Mouse (Mus musculus) midbrain, embryonic 16.5 days (tissue): ENCODE measurements at regions not wholly inside any gene's neighbourhood (a gene's known extent, or its start where the extent isn't known, plus 50 kb on each side); places are given as distances from the start of the nearest gene placed in this dataset.

Source experiments
- ATAC-seq: fragments of 200-750 bp; cut with Nextera tagmentation; 2 replicates; pipeline ENCODE4 v1.8.0; 2017; ENCODE audit warnings: moderate TSS enrichment
- H3K27ac ChIP-seq: fragments of 300-500 bp; sonication (generic); 2 replicates; pipeline ENCODE4 v1.5.1; 2014; ENCODE audit warnings: mild to moderate bottlenecking, low read length, mixed read lengths
- H3K27me3 ChIP-seq: fragments of 300-500 bp; sonication (generic); 2 replicates; pipeline ENCODE4 v1.6.1; 2014; ENCODE audit warnings: low read depth, low read length, mixed read lengths; ENCODE audit not compliant: control insufficient read depth, insufficient read depth
- H3K36me3 ChIP-seq: fragments of 300-500 bp; sonication (generic); 2 replicates; pipeline ENCODE4 v1.6.1; 2014; ENCODE audit warnings: mild to moderate bottlenecking, low read length, moderate library complexity, mixed read lengths; ENCODE audit not compliant: control insufficient read depth, insufficient read depth
- H3K4me1 ChIP-seq: fragments of 300-500 bp; sonication (generic); 2 replicates; pipeline ENCODE4 v1.6.1; 2014; ENCODE audit warnings: mild to moderate bottlenecking, low read length, mixed read lengths; ENCODE audit not compliant: control insufficient read depth, insufficient read depth
- H3K4me2 ChIP-seq: fragments of 300-500 bp; sonication (generic); 2 replicates; pipeline ENCODE4 v1.6.1; 2014; ENCODE audit warnings: mild to moderate bottlenecking, low read length, mixed read lengths
- H3K4me3 ChIP-seq: fragments of 300-500 bp; sonication (generic); 2 replicates; pipeline ENCODE4 v1.5.1; 2014; ENCODE audit warnings: low read depth, mild to moderate bottlenecking, low read length, moderate library complexity, mixed read lengths
- H3K9ac ChIP-seq: fragments of 300-500 bp; sonication (generic); 2 replicates; pipeline ENCODE4 v1.6.1; 2014; ENCODE audit warnings: low read depth, low read length, mixed read lengths
- H3K9me3 ChIP-seq: fragments of 300-500 bp; sonication (generic); replicated peaks from 2 replicates; pipeline ENCODE4 v1.6.1; 2014; ENCODE audit warnings: mild to moderate bottlenecking, low read length, mixed read lengths; ENCODE audit not compliant: control insufficient read depth, poor library complexity, severe bottlenecking
- WGBS: fragments of 180-500 bp; shearing (Covaris S2); extraction: QIAGEN DNeasy Blood & Tissue Kit; methylation state at CpG from one replicate; pipeline ENCODE4 v1.1.7; 2014; 5-methylcytosine and 5-hydroxymethylcytosine counted together

- WGBS = 68% methylated on average over 6 of the region's 6 CpGs
- Histone ChIP-seq H3K27ac (no peak overlapping the region), H3K4me2 (no peak overlapping the region), H3K9ac (no peak overlapping the region), H3K4me3 (no peak overlapping the region), H3K27me3 (no peaks in the 10 kb centered on the region), H3K4me1 (no peaks in the 10 kb centered on the region), H3K36me3 (no peaks in the 10 kb centered on the region), H3K9me3 (no peaks in the 10 kb centered on the region)
- no peak for ATAC-seq
Measured at GRCm38 (mm10) chr14:86431215-86431816, 709.7 kb downstream of the Diaph3 start.

DNA sequence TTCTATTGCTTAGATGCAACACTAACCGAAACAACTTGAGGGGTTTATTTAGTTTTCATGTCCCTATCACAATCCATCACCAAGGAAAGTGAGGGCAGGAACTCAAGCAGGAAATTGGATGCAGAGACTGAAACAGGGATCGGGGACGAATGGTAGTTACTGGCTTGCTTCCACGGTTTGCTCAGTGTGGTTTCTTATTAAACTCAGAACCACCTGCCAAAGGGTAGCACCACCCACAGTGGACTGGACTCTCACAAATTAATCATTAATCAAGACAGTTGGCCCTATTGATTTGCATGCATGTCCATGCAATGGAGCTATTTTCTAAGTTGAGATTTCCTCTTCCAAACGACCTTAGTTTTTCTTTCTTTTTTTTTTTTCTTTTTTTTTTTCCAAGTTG, 719.2 kb downstream of the Diaph3 start:
- H3K9me3 ChIP-seq = no peaks in the 10 kb centered on the region
- H3K9ac ChIP-seq = no peak overlapping the region
- H3K4me1 ChIP-seq = no peaks in the 10 kb centered on the region
- no peak overlapping the region for H3K27ac ChIP-seq
- H3K4me3 ChIP-seq = no peak overlapping the region
- 83% methylated on average over 5 of the region's 5 CpGs for WGBS
- H3K4me2 ChIP-seq = no peak overlapping the region
- H3K27me3 ChIP-seq = no peaks in the 10 kb centered on the region
- ATAC-seq = no peak
- H3K36me3 ChIP-seq = no peaks in the 10 kb centered on the region

DNA sequence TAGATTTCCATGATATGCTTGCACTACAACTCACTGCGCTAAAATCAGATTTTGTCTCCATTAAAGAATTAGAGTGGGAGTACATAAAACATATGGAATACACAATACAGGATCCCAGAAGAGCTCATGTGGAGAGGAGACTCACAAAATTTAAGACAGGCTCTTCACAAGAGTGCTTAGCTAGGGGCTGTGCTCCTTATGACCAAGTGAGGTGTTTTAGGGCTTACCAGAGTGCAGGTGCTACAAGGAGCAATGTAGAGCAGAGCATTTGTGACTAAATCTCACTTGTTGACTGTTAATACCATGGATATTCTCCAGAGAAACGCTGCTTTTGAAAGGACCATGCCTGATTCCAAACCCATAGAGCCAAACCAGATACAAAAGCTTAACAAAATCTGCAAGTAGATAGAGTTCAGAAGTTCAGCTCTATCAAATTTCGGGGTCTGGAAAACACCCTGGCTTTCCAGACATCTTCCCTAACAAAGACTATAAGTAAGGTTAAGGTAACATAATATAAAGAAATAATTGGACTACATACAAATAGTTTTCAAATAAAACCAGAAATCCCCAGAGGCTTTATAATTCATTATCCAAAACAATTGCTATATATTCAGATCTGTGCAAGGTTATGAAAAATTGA, 721.0 kb downstream of the Diaph3 start:
- Histone ChIP-seq H3K27ac (no peak overlapping the region), H3K9ac (no peak overlapping the region), H3K4me1 (no peaks in the 10 kb centered on the region), H3K4me3 (no peak overlapping the region), H3K4me2 (no peak overlapping the region), H3K36me3 (no peaks in the 10 kb centered on the region), H3K9me3 (no peaks in the 10 kb centered on the region), H3K27me3 (no peaks in the 10 kb centered on the region)
- ATAC-seq = no peak
- WGBS = 90% methylated on average over 3 of the region's 3 CpGs

DNA sequence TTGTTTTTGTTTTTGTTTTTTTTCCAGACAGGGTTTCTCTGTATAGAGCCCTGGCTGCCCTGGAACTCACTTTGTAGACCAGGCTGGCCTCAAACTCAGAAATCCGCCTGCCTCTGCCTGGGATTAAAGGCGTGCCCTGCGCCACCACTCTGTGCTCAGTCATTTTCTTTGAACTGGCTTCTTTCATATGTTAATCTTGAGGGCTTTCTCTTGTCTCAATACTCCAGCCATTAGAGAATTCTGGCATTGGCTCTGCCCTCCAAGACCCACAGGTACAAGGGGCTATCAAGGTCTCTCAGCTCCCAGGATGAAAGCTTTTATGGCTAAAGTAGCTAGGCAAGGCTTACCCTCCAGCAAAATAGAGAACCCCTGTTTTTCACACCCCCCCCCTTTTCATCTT, 744.2 kb downstream of the Diaph3 start:
- Histone ChIP-seq H3K4me3 (no peak overlapping the region), H3K27ac (no peak overlapping the region), H3K4me2 (no peak overlapping the region), H3K9me3 (no peaks in the 10 kb centered on the region), H3K4me1 (peaks cover 17% of the 10 kb centered on the region), H3K27me3 (no peaks in the 10 kb centered on the region), H3K9ac (no peak overlapping the region), H3K36me3 (no peaks in the 10 kb centered on the region)
- 38% methylated on average over 3 of the region's 3 CpGs for WGBS
- ATAC-seq = no peak

- peak overlapping the region; percentile 45 for H3K9ac ChIP-seq
Measured at GRCm38 (mm10) chr14:86395951-86396361, 745.1 kb downstream of the Diaph3 start.

DNA sequence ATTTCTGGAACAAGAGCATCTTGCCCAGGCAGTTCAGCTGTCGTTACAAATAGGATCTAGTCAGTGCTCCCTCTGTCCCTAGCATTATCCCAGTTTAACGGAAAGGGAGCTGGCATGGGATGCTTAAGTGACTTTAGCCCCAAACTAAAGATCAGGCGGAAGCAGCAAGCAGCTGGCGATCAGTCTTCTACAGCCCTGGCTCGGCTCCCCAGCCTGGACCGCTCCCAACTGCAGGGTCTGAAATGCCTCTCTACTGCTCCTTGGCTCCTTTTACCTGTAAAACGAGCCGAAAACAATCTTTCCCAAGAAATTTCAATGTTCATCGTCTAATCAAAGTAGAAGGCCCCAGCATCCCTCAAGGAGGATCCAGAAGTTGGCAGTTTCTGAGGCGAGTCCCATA, 745.5 kb downstream of the Diaph3 start:
- no peaks in the 10 kb centered on the region for H3K36me3 ChIP-seq
- H3K4me1 ChIP-seq = peaks cover 17% of the 10 kb centered on the region
- peak overlapping the region; percentile 20 for H3K4me3 ChIP-seq
- H3K27me3 ChIP-seq = no peaks in the 10 kb centered on the region
- H3K9ac ChIP-seq = peak overlapping the region; percentile 34; the same call in 1 of the 2 replicates
- no peaks in the 10 kb centered on the region for H3K9me3 ChIP-seq
- 9% methylated on average over 10 of the region's 10 CpGs for WGBS
- peak; percentile 80 for ATAC-seq
- H3K27ac ChIP-seq = peak overlapping the region; percentile 63
- peak overlapping the region; percentile 52 for H3K4me2 ChIP-seq

More at GRCm38 (mm10) chr14:86395951-86396361, 745.1 kb downstream of the Diaph3 start:
- no peaks in the 10 kb centered on the region for H3K36me3 ChIP-seq
- peak overlapping the region; percentile 63 for H3K27ac ChIP-seq
- peak; percentile 86 for ATAC-seq
- peak overlapping the region; percentile 20 for H3K4me3 ChIP-seq
- peaks cover 17% of the 10 kb centered on the region for H3K4me1 ChIP-seq
- H3K9me3 ChIP-seq = no peaks in the 10 kb centered on the region
- WGBS = 5% methylated on average over 9 of the region's 9 CpGs
- no peaks in the 10 kb centered on the region for H3K27me3 ChIP-seq
- peak overlapping the region; percentile 52 for H3K4me2 ChIP-seq

DNA sequence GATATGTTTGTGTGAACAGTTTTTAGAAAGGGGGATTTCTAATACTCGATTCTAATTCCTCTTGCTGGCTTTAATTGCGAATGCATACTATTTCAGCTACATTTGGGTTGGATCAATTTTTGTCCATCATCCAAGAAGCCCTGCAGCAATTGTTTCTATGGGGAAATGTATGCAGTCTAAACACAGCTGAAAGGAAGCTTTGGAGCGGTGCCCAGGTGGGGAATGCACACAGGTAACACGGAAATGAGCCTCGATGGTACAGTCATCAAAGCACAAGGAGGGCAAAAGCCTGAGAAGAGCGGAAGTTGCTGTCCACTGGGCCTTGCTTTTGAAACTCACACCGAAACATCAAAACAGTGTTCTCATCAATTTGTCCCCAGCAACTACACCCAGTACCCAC, 746.0 kb downstream of the Diaph3 start:
- H3K9ac ChIP-seq = no peak overlapping the region
- WGBS = 60% methylated on average over 7 of the region's 7 CpGs
- H3K9me3 ChIP-seq = no peaks in the 10 kb centered on the region
- H3K36me3 ChIP-seq = no peaks in the 10 kb centered on the region
- ATAC-seq = no peak
- 0 out of 2 replicates have a peak overlapping the region, but pooled peaks have one; percentile 63 for H3K27ac ChIP-seq
- H3K27me3 ChIP-seq = no peaks in the 10 kb centered on the region
- no peak overlapping the region for H3K4me3 ChIP-seq
- H3K4me1 ChIP-seq = peaks cover 17% of the 10 kb centered on the region
- no peak overlapping the region for H3K4me2 ChIP-seq

- WGBS = 82% methylated on average over 6 of the region's 6 CpGs
- no peak overlapping the region for H3K4me2 ChIP-seq
- H3K27ac ChIP-seq = no peak overlapping the region
- H3K9me3 ChIP-seq = no peaks in the 10 kb centered on the region
- no peak overlapping the region for H3K9ac ChIP-seq
- no peaks in the 10 kb centered on the region for H3K27me3 ChIP-seq
- ATAC-seq = no peak
- no peaks in the 10 kb centered on the region for H3K36me3 ChIP-seq
- H3K4me1 ChIP-seq = no peaks in the 10 kb centered on the region
- no peak overlapping the region for H3K4me3 ChIP-seq
Measured at GRCm38 (mm10) chr14:86385136-86385535, 755.9 kb downstream of the Diaph3 start.

DNA sequence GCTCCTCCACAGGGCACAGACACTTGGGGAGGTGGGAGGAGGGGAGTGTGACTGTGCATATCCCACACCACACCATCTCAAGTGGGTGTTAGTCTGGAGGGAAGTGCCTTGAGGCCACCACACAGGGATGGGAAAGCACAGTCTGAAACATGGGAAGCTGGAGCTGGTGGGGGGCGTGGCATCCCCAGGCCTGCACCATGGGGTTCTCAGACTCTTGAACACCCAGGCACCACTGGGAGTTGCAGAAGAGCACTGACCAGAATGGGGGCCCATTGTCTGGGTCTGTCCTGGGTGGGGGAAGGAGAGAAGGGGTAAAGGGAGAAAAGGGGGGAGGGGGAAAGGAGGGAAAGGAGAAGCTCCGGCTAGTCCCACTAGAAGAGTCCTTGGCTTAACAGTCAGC, 776.0 kb downstream of the Diaph3 start:
- H3K4me1 ChIP-seq = peaks cover 10% of the 10 kb centered on the region
- no peak overlapping the region for H3K4me3 ChIP-seq
- H3K9me3 ChIP-seq = no peaks in the 10 kb centered on the region
- no peaks in the 10 kb centered on the region for H3K36me3 ChIP-seq
- ATAC-seq = 0 out of 2 replicates have a peak, but pooled peaks have one; percentile 25
- no peaks in the 10 kb centered on the region for H3K27me3 ChIP-seq
- H3K27ac ChIP-seq = no peak overlapping the region
- no peak overlapping the region for H3K9ac ChIP-seq
- no peak overlapping the region for H3K4me2 ChIP-seq
- 90% methylated on average over 2 of the region's 2 CpGs for WGBS
